Mouse (Mus musculus): ENCODE data around the gene Lrch4. TPM values are rescaled to one million over a fixed set of nuclear protein-coding genes. Genes with fewer than 3 reads are reported as not detected.
A peak's percentile ranks its signal among the peaks of the same experiment; 100 is the strongest.
"Not testable (repeated sequence)": the region's sequence is repeated elsewhere in the genome, so short reads cannot be mapped to it uniquely, and the experiment has no call there.

Lrch4 gene
- polyA plus RNA-seq, 2 experiments = 13.9 to 21.7 TPM

GRCm38 (mm10) chr5:137611245-137611602 is 17.7 kb upstream of the Lrch4 start:
- ATAC-seq (ENCODE audit: insufficient read depth) = no peak
- H3K4me1 ChIP-seq (replicated peaks; ENCODE audit: control insufficient read depth in 2 of 2, insufficient read depth in 2 of 2, low read length in 1 of 2) = peaks cover under 1 to 5% of the 10 kb centered on the region in 2 experiments; a peak in 3 of 4 replicates
- H3K36me3 ChIP-seq (replicated peaks; ENCODE audit: control insufficient read depth, insufficient read depth, low read depth) = no peaks in the 10 kb centered on the region
- no peak overlapping the region for H3K4me3 ChIP-seq (ENCODE audit: insufficient read depth in 1 of 2, low read depth in 2 of 2, low read length in 2 of 2)
- H3K27ac ChIP-seq = no peak overlapping the region
- H3K27me3 ChIP-seq (ENCODE audit: control insufficient read depth, insufficient read depth, low read length) = no peaks in the 10 kb centered on the region
- no peak for DNase-seq (ENCODE audit: low read depth in 3 of 3, low spot score in 3 of 3)
- TF ChIP-seq CTCF (IDR thresholded peaks at IDR 0.05; ENCODE audit: low read depth) = no peak
- TF ChIP-seq EP300 (IDR thresholded peaks at IDR 0.05; ENCODE audit: low read depth) = no peak
- WGBS (ENCODE audit: insufficient replicate concordance) = 31% methylated on average over 6 of the region's 6 CpGs
- H3K9me3 ChIP-seq (ENCODE audit: control insufficient read depth, low read length) = no peaks in the 10 kb centered on the region
- peak overlapping the region; percentile 27 for H3K4me2 ChIP-seq (ENCODE audit: low read depth)
- no peak overlapping the region for H3K9ac ChIP-seq (replicated peaks)

GRCm38 (mm10) chr5:137613076-137613475 is 15.8 kb upstream of the Lrch4 start:
- no peaks in the 10 kb centered on the region for H3K36me3 ChIP-seq (replicated peaks; ENCODE audit: control insufficient read depth, insufficient read depth, low read depth)
- H3K4me1 ChIP-seq (replicated peaks; ENCODE audit: control insufficient read depth in 2 of 2, insufficient read depth in 2 of 2, low read length in 1 of 2) = peaks cover 0 to 5% of the 10 kb centered on the region in 2 experiments; a peak in 2 of 4 replicates
- H3K27me3 ChIP-seq (ENCODE audit: control insufficient read depth, insufficient read depth, low read length) = no peaks in the 10 kb centered on the region; the same call in 1 of the 2 replicates
- H3K4me3 ChIP-seq (ENCODE audit: insufficient read depth in 1 of 2, low read depth in 2 of 2, low read length in 2 of 2) = no peak overlapping the region
- no peak for ATAC-seq (ENCODE audit: insufficient read depth)
- DNase-seq (ENCODE audit: low read depth in 3 of 3, low spot score in 3 of 3) = no peak
- H3K27ac ChIP-seq = no peak overlapping the region
- H3K9me3 ChIP-seq (ENCODE audit: control insufficient read depth, low read length) = no peaks in the 10 kb centered on the region
- H3K9ac ChIP-seq (replicated peaks) = no peak overlapping the region
- no peak for TF ChIP-seq EP300 (IDR thresholded peaks at IDR 0.05; ENCODE audit: low read depth)
- TF ChIP-seq CTCF (IDR thresholded peaks at IDR 0.05; ENCODE audit: low read depth) = no peak
- H3K4me2 ChIP-seq (ENCODE audit: low read depth) = no peak overlapping the region
- WGBS (ENCODE audit: insufficient replicate concordance) = 68% methylated on average over 5 of the region's 5 CpGs

GRCm38 (mm10) chr5:137613550-137613949 is 15.4 kb upstream of the Lrch4 start, which contains the start of gene Pcolce:
Pcolce (minus strand) TSS chr5:137613784.
- TF ChIP-seq CTCF (IDR thresholded peaks at IDR 0.05; ENCODE audit: low read depth) = no peak
- TF ChIP-seq EP300 (IDR thresholded peaks at IDR 0.05; ENCODE audit: low read depth) = no peak
- no peaks in the 10 kb centered on the region for H3K36me3 ChIP-seq (replicated peaks; ENCODE audit: control insufficient read depth, insufficient read depth, low read depth)
- WGBS (ENCODE audit: insufficient replicate concordance) = 37% methylated on average over 11 of the region's 11 CpGs
- ATAC-seq (ENCODE audit: insufficient read depth) (no peak), DNase-seq (ENCODE audit: low read depth in 3 of 3, low spot score in 3 of 3) (no peak)
- H3K9me3 ChIP-seq (ENCODE audit: control insufficient read depth, low read length) = no peaks in the 10 kb centered on the region
- H3K27me3 ChIP-seq (ENCODE audit: control insufficient read depth, insufficient read depth, low read length) = no peaks in the 10 kb centered on the region; the same call in 1 of the 2 replicates
- H3K4me1 ChIP-seq (replicated peaks; ENCODE audit: control insufficient read depth in 2 of 2, insufficient read depth in 2 of 2, low read length in 1 of 2) = peaks cover 0 to 5% of the 10 kb centered on the region in 2 experiments; a peak in 2 of 4 replicates
- no peak within 1 kb of the TSS for H3K9ac ChIP-seq (replicated peaks)
- no peak within 1 kb of the TSS for H3K4me3 ChIP-seq (ENCODE audit: insufficient read depth in 1 of 2, low read depth in 2 of 2, low read length in 2 of 2)
- no peak within 1 kb of the TSS for H3K27ac ChIP-seq
- no peak within 1 kb of the TSS for H3K4me2 ChIP-seq (ENCODE audit: low read depth)

- H3K4me3 ChIP-seq (ENCODE audit: insufficient read depth in 1 of 2, low read depth in 2 of 2, low read length in 2 of 2); H3K36me3 ChIP-seq (replicated peaks; ENCODE audit: control insufficient read depth, insufficient read depth, low read depth); H3K9me3 ChIP-seq (ENCODE audit: control insufficient read depth, low read length); ATAC-seq (ENCODE audit: insufficient read depth); H3K27ac ChIP-seq; H3K27me3 ChIP-seq (ENCODE audit: control insufficient read depth, insufficient read depth, low read length); H3K9ac ChIP-seq (replicated peaks); DNase-seq (ENCODE audit: low read depth in 3 of 3, low spot score in 3 of 3); H3K4me2 ChIP-seq (ENCODE audit: low read depth); H3K4me1 ChIP-seq (replicated peaks; ENCODE audit: control insufficient read depth in 2 of 2, insufficient read depth in 2 of 2, low read length in 1 of 2): not testable (repeated sequence)
- peak; percentile 30; the same call in 1 of the 2 replicates for TF ChIP-seq CTCF (IDR thresholded peaks at IDR 0.05; ENCODE audit: low read depth)
- 82% methylated on average over 2 of the region's 2 CpGs for WGBS (ENCODE audit: insufficient replicate concordance)
Observed at GRCm38 (mm10) chr5:137614921-137615320, 14.0 kb upstream of the Lrch4 start.

GRCm38 (mm10) chr5:137615347-137615746 is 13.6 kb upstream of the Lrch4 start:
- no peaks in the 10 kb centered on the region for H3K36me3 ChIP-seq (replicated peaks; ENCODE audit: control insufficient read depth, insufficient read depth, low read depth)
- DNase-seq (ENCODE audit: low read depth in 3 of 3, low spot score in 3 of 3) (no peak), ATAC-seq (ENCODE audit: insufficient read depth) (no peak)

More at GRCm38 (mm10) chr5:137615347-137615746, 13.6 kb upstream of the Lrch4 start:
- no peaks in the 10 kb centered on the region for H3K9me3 ChIP-seq (ENCODE audit: control insufficient read depth, low read length)
- 68% methylated on average over 7 of the region's 7 CpGs for WGBS (ENCODE audit: insufficient replicate concordance)
- H3K4me1 ChIP-seq (replicated peaks; ENCODE audit: control insufficient read depth in 2 of 2, insufficient read depth in 2 of 2, low read length in 1 of 2) = peaks cover 0 to 3% of the 10 kb centered on the region in 2 experiments; a peak in 2 of 4 replicates
- no peak overlapping the region for H3K4me2 ChIP-seq (ENCODE audit: low read depth)
- no peak overlapping the region for H3K27ac ChIP-seq
- no peak overlapping the region for H3K4me3 ChIP-seq (ENCODE audit: insufficient read depth in 1 of 2, low read depth in 2 of 2, low read length in 2 of 2)
- H3K27me3 ChIP-seq (ENCODE audit: control insufficient read depth, insufficient read depth, low read length) = no peaks in the 10 kb centered on the region; the same call in 1 of the 2 replicates
- no peak for TF ChIP-seq EP300 (IDR thresholded peaks at IDR 0.05; ENCODE audit: low read depth)
- TF ChIP-seq CTCF (IDR thresholded peaks at IDR 0.05; ENCODE audit: low read depth) = no peak
- no peak overlapping the region for H3K9ac ChIP-seq (replicated peaks)
